Mouse (Mus musculus): ENCODE results near the gene Rbm20.

DNA sequence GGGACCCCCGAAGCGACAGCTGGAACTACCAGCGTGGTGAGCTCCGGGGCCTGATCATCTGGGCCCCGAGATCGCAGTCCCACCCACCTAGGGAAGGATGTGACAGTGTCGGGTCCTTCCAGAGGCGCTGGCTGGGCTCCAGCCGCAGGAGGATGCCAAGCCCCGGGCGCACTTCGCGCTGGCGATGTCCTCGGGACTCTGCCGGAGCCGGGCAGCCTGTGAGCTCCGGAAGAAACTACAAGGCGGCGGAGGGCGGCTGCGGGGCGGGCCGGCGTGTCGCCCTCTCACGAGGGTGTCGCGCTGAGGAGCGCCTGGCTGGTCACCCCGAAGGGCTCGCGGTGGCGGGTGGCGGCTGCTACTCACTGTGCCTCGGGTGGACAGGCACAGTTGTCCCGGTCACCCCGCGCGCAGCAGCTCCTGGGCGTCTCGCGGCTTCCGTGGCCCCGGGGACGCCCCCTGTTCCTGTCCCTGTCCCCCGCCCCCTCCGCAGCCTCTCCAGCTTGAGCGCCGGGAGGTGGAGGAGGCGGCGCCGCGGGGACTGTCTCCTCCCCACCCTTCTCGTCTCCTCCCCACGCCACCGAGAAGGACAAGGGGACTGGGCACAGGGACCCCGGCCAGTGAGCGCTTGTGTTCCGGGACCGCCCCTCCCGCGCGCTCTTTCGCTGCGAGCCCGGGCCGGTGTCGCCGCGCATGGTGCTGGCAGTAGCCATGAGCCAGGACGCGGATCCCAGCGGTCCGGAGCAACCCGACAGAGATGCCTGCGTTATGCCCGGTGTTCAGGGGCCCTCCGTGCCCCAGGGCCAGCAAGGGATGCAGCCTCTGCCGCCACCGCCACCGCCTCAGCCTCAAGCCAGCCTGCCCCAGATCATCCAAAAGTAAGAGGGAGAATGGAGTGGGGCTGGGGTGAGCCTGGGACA lies at the start of gene Rbm20:
- TF ChIP-seq CTCF (IDR thresholded peaks at IDR 0.05; ENCODE audit: low read depth, low read length) = no peak
- no peak for TF ChIP-seq POLR2A (IDR thresholded peaks at IDR 0.05; ENCODE audit: borderline replicate concordance, low read depth, low read length)

All from bone marrow macrophage, adult 2 months (primary cell).